Mouse (Mus musculus): ENCODE measurements around the gene Gm3404.
"Not testable (repeated sequence)": the region's sequence is repeated elsewhere in the genome, so short reads cannot be mapped to it uniquely, and the experiment has no call there.

The Gm3404 gene

DNA sequence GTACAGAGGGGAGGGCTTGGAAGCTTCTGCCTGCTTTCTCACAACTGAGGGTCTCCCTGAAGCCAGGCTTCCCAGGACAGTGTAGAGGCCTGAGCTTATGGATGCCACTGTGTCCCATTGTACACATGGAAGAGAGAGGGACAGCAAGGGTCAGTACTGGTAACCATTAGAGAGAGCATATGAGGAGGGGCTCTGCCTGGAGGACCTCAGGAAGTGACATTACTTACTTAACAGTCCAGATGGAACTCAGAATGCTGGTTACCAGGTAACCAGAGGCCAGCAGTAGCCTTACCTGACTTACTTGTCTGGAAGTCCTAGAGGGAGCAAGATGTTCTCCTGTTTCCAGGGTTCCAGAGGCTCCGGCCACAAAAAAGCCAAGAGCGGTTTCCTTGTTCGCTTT is at the start of gene Gm3404:
Gene Gm3404, plus strand, starts transcription at position 301 of the 400 bp plus-strand sequence.
- not testable (repeated sequence) for DNase-seq (ENCODE audit: low read depth, low spot score)

GRCm38 (mm10) chr5:146479564-146479963 is 46.0 kb upstream of the Gm3404 start:
- DNase-seq (ENCODE audit: low read depth, low spot score): not testable (repeated sequence)

- not testable (repeated sequence) for DNase-seq (ENCODE audit: low read depth, low spot score)
Measured at GRCm38 (mm10) chr5:146481665-146482064, 43.9 kb upstream of the Gm3404 start, which contains the start of gene Gm6408. Gm6408 (plus strand) TSS chr5:146481965.

GRCm38 (mm10) chr5:146488959-146489358 is 36.6 kb upstream of the Gm3404 start:
- not testable (repeated sequence) for DNase-seq (ENCODE audit: low read depth, low spot score)

DNA sequence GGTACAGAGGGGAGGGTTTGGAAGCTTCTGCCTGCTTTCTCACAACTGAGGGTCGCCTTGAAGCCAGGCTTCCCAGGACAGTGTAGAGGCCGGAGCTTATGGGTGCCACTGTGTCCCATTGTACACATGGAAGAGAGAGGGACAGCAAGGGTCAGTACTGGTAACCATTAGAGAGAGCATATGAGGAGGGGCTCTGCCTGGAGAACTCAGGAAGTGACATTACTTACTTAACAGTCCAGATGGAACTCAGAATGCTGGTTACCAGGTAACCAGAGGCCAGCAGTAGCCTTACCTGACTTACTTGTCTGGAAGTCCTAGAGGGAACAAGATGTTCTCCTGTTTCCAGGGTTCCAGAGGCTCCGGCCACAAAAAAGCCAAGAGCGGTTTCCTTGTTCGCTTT is 34.5 kb upstream of the Gm3404 start, which contains the start of gene Gm6370:
Gene Gm6370, plus strand, starts transcription at position 301 of the 400 bp plus-strand sequence.
- not testable (repeated sequence) for DNase-seq (ENCODE audit: low read depth, low spot score)

DNA sequence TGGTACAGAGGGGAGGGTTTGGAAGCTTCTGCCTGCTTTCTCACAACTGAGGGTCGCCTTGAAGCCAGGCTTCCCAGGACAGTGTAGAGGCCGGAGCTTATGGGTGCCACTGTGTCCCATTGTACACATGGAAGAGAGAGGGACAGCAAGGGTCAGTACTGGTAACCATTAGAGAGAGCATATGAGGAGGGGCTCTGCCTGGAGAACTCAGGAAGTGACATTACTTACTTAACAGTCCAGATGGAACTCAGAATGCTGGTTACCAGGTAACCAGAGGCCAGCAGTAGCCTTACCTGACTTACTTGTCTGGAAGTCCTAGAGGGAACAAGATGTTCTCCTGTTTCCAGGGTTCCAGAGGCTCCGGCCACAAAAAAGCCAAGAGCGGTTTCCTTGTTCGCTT is 23.5 kb upstream of the Gm3404 start, which contains the start of gene 4930449I24Rik:
Gene 4930449I24Rik, plus strand, starts transcription at position 301 of the 400 bp plus-strand sequence.
- not testable (repeated sequence) for DNase-seq (ENCODE audit: low read depth, low spot score)

DNA sequence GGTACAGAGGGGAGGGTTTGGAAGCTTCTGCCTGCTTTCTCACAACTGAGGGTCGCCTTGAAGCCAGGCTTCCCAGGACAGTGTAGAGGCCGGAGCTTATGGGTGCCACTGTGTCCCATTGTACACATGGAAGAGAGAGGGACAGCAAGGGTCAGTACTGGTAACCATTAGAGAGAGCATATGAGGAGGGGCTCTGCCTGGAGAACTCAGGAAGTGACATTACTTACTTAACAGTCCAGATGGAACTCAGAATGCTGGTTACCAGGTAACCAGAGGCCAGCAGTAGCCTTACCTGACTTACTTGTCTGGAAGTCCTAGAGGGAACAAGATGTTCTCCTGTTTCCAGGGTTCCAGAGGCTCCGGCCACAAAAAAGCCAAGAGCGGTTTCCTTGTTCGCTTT is 11.8 kb upstream of the Gm3404 start, which contains the start of gene Gm3402:
Gene Gm3402, plus strand, starts transcription at position 301 of the 400 bp plus-strand sequence.
- DNase-seq (ENCODE audit: low read depth, low spot score): not testable (repeated sequence)

DNA sequence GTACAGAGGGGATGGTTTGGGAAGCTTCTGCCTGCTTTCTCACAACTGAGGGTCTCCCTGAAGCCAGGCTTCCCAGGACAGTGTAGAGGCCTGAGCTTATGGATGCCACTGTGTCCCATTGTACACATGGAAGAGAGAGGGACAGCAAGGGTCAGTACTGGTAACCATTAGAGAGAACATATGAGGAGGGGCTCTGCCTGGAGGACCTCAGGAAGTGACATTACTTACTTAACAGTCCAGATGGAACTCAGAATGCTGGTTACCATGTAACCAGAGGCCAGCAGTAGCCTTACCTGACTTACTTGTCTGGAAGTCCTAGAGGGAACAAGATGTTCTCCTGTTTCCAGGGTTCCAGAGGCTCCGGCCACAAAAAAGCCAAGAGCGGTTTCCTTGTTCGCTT is 11.7 kb downstream of the Gm3404 start, which contains the start of gene Gm3409:
Gene Gm3409, plus strand, starts transcription at position 301 of the 400 bp plus-strand sequence.
- not testable (repeated sequence) for DNase-seq (ENCODE audit: low read depth, low spot score)

- not testable (repeated sequence) for DNase-seq (ENCODE audit: low read depth, low spot score)
Measured at GRCm38 (mm10) chr5:146555836-146556235, 30.2 kb downstream of the Gm3404 start, which contains the start of gene Gm3415. Gm3415 (plus strand) TSS chr5:146556136.

GRCm38 (mm10) chr5:146564259-146564658 is 38.7 kb downstream of the Gm3404 start:
- DNase-seq (ENCODE audit: low read depth, low spot score): no peak

DNA sequence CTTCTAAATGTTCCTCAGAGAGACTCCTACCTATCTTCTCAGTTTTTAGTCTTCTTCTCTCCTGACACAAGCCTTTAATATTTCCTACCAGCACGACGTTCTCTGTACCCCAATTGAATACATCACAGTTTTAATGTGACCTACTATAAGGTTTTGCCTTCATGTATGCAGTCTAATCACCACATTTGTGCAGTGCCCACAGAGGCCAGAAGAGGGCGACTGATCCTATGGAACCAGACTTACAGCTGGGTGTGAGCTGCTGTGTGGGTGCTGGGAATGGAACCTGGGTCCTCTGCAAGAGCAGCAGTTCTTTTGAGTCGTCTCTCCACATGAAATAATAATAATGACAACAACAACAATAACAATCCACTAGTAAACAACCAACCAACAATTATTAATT is 41.5 kb downstream of the Gm3404 start:
- DNase-seq (ENCODE audit: low read depth, low spot score): peak; percentile 38

- DNase-seq (ENCODE audit: low read depth, low spot score): not testable (repeated sequence)
Measured at GRCm38 (mm10) chr5:146570179-146570578, 44.6 kb downstream of the Gm3404 start.

DNA sequence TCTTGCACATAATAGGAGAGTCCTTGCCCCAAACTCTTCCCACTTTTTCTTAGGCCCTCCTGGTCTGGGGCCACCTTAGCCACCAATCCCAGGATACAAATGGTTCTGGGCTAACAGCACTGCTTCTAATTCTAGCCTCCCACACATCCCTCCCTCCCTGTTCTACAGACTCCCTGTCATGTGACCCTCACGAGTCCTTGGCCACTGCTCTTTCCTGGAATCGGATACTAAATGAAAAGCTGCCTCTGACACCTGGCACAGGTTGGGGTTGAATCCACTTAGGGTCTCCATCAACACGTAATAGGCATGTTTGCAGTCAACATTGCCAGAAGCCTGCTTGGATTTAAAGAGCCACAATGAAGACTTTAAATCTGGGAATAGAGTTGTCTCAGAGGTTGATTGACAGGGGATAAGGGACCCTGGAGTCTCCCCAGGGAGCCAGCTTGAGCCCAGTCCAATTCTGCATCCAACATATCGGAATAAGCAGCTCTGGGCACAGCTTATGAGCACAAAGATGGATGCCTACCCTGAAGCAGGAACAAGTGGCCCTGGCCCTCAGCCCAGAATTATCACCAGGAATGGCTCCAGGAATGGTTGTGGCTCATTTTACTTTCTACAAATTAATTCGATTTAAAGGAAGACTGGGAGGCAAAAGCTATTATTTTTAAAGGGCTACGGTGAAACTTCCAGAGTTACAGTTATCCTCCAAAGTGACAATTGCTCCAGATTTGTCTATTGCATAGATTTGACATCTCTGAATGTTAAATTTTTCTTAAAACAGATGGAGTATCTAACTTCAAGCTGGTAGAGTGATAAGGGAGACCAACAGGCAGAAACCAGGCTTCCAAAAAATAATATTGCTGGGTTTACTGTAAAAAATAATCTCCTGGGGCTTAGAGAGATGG is 46.5 kb downstream of the Gm3404 start:
- DNase-seq (ENCODE audit: low read depth, low spot score): not testable (repeated sequence)

DNA sequence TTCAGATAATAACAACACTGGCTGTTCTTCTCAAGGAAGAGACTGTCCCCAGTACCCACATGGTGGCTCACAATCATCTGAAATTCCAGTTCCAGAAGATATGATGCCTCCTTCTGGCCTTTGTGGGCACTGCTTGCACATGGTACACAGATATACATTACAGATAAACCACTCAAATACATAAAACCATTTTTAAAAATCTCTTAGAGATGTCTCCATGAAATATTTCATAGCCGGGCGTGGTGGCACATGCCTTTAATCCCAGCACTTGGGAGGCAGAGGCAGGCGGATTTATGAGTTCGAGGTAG is 47.1 kb downstream of the Gm3404 start:
- DNase-seq (ENCODE audit: low read depth, low spot score): not testable (repeated sequence)

DNA sequence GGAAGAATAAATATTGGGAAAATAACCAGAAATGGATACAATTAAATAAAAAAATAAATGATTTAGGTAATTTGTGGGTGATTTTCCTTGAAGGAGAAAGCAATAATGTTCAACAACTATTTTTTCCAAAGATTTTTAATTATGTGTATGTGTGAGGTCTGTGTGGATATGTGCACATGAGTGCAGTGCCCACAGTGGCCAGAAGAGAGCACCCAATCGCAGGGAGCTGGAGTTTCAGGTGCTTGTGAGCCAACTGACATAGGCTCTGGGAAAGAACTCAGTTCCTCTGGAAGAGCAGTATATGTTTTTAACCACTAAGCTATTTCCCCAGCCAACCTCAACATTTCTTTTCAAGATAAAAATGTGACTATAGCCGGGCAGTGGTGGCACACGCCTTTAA is 51.1 kb downstream of the Gm3404 start:
- DNase-seq (ENCODE audit: low read depth, low spot score): peak; percentile 3

All from CD4-positive, CD25-positive, alpha-beta regulatory T cell, adult 2 months (primary cell).